Mouse (Mus musculus) heart, adult 11 months (tissue): ENCODE measurements around the gene Hist1h2be.
"Not testable (repeated sequence)": the region's sequence is repeated elsewhere in the genome, so short reads cannot be mapped to it uniquely, and the experiment has no call there.

ENCODE experiments used
- DNase-seq: peaks from one replicate; pipeline ENCODE4 v3.0.0; 2022

The Hist1h2be gene

DNA sequence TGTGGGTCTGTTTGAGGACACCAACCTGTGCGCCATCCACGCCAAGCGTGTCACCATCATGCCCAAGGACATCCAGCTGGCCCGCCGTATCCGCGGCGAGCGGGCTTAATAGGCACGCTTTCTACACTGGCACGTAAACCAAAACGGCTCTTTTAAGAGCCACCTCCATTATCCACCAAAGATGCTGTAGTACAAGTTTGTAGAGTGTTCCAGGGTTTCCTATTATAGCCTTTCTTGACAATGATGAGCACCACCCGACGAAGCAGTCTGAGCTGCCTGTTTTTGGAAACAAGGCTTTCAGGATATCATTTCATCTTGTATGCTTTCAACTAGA is 76.2 kb downstream of the Hist1h2be start:
- DNase-seq = not testable (repeated sequence)

DNA sequence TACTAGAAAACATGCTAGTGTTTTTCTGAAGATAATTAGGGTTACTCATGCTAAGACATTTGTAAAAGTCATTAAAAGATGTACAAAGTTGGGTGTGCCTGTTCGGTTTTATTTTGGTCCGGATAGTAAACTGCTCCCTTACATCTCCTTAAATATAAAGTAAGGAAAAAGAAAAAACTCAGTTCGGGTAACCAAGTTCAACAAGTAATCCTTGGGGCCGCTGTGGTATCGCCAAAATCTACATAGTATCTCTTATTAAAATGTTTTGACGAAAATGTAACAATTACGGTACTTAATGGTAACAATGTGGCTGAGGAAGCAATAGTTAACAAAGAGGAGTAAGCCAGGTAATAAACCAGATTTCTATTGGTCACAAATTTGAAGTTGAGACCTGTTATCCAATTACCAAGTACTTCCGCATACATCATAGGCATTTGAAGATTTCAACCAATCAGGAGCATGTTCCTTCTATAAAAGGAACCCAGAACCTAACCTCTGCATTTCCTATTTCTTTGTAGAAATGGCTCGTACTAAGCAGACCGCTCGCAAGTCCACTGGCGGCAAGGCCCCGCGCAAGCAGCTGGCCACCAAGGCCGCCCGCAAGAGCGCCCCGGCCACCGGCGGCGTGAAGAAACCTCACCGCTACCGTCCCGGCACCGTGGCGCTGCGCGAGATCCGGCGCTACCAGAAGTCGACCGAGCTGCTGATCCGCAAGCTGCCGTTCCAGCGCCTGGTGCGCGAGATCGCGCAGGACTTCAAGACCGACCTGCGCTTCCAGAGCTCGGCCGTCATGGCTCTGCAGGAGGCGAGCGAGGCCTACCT is 76.7 kb downstream of the Hist1h2be start, which contains the start of gene Hist1h3f:
Hist1h3f (plus strand) TSS at position 88 of the 822 bp plus-strand sequence.
- peak; percentile 98 for DNase-seq

- DNase-seq = peak; percentile 99
Observed at GRCm38 (mm10) chr13:23542999-23543607, 77.8 kb downstream of the Hist1h2be start, which contains the start of gene Hist1h2bh. TSS of gene Hist1h2bh (minus strand) at chr13:23543392.

- DNase-seq = peak; percentile 84
Observed at GRCm38 (mm10) chr13:23542225-23542980, 78.5 kb downstream of the Hist1h2be start.

DNA sequence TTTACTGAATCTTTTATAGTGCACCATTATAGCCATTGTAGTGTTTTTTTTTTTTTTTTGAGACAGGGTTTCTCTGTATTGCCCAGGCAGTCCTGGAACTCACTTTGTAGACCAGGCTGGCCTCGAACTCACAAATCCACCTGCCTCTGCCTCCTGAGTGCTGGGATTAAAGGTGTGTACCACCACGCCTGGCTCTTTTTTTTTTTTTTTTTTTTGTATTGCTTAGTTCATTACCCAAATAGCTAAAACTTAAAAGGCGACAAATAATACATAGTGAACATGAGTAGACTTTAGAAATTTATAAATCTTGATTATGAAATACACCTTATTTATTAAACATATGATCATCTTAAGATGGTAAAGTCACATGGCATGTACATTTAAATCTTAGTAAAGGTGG is 79.4 kb downstream of the Hist1h2be start:
- peak; percentile 22 for DNase-seq

GRCm38 (mm10) chr13:23539821-23540220 is 81.1 kb downstream of the Hist1h2be start:
- peak; percentile 17 for DNase-seq

DNA sequence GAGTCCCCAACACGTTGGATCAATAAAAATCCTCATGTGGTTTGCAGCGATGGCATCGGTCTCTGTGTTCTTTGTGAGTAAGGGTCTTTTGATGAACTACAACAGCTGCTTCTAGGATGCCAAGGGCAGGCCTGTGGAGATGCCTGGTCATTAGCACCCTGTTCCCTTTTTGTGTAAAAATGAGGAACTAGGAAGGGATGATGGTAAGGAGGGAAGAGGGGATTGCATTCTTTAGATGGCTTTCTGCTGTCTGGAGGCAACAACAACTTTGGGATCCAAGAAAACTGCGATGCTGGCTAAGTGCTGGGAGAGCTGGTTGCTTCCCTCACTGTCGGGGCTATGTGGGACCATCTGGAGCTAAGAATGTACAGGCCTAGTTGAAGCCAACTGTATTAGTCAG is 82.7 kb downstream of the Hist1h2be start:
- DNase-seq = peak; percentile 85

DNA sequence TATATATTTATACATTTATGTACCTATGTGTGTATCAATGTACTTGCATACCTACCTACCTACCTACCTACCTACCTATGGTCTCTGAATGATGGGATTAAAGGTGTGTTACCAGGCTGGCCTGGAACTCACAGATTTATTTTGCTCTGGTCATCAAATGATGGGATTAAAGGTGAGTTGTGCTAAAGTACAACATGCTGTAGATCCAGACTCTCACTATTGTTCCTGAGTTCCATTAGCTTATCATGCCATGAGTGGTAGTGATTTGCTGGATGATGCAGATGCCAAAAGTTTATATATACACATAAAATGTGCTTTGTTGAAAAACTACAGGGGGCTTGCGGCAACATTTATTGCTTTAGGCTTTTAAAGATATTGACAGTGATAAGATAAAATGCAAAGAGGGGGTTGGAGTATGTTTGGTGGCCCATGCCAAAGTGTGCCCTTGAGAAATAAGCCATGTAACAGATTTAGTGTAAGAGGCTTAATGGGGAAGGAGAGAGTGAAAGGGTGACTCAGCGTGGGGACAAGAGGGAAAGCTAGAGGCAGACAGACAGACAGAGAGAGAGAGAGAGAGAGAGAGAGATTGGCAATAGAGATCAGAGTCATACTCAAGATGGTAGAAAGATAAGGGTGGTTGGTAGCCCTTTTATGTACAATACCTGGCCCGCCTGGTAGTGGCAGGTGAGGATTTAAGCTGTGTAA is 83.8 kb downstream of the Hist1h2be start:
- DNase-seq = peak; percentile 73

DNA sequence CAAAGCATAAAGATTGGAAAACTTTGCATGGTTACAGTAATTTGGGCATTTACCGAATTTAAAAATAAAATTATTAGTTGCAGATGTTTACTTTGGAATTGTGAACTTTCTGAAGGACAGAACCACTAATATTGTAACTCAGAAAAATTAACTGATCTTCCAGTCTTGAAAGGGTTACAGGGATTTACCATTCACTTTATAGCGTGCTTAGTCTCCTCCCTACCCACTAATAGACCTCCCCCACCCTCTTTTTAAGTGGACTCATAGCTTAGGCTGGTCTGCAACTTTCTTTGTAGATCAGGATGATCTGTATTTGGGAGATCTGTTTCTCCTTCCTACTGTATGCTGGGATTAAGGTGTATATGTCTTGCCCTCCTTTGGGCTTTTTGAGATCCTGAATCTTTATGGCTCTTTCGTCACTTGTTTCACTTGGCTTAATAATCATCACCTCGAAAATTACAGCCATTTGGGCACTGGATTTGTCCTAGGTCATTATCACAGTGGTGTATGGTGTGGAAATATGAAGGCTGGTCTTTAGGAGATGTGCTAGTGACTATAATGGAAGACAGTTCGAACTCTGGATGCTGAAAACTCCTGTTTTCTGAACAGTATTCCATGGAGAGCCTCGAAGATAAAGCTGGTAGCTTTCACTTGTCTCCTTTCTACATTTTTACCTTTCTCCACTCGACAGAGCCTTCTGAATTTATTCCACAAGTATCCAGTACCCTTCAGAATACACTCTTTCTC is 84.7 kb downstream of the Hist1h2be start:
- DNase-seq = peak; percentile 27

GRCm38 (mm10) chr13:23535137-23536075 is 85.5 kb downstream of the Hist1h2be start, which contains the start of gene Hist1h3g:
TSS of gene Hist1h3g (plus strand) at chr13:23535422.
- DNase-seq = peak; percentile 99

DNA sequence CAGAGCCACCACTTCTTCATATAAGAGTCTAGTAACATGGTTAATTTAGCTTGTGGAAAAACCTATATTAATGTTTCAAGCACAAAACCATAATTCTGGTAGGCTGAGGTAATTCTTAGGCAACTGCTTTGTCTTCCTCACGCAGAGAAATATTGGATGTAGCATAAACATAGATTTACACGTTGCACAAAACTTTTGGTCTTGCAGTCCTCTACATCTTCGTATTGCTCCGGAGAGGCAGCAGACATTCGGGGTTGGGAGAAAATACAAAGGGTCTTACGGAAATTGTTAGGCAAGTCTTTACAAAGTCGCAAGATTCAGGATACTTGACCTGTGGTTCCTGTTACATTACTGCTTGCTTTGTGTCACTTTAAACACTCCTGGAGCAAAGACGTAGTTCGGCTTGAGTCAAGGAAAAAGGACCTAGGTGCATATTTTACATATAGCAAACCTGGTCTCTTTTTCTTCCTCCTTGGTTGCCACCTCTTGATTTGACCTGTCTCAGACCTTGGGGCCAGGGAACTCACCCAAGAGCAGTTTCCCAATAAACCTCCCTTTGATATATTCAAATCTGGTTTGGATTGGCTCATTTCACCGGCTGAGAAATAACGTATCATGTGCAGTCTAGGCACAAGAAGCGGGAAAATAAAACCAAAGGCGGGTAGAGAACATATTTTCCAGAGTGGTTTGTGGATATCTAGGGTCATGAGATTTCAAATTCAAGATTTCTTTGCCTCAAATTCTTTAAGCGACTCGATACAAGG is 86.4 kb downstream of the Hist1h2be start:
- DNase-seq = no peak
